ENCODE assay signal across 16 mouse cellular contexts in the genomic region with DNA sequence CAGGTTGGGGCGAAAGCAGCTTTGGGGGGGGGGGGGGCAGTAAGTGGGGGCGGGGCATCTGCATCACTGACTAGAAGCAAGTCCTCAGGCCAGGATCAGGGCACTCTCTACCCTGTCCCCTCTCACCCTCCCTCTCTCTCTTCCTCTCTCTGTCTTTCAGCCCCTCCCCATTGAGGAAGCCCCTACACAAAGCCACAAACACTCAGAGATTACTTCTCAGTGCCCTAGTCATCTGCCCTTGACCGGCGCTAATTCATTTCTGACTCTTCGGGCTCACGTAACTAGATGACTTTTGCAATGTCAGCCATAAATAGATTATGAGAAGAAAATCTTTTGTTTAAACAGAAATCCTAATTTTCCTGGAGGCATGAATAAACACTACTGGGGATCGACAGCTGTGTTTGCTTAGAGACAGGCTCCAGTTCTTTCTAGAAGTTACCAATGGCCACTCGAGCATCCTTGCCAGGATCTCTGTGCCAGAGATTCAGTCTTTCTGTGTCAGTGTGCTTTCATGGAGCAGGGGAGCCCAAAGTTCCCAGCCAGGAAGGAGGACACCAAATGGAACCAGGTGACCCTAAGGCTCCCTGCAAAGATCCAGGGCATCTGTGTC. TPM values are rescaled to one million over a fixed set of nuclear protein-coding genes. Genes with fewer than 3 reads are reported as not detected.
A peak's percentile ranks its signal among the peaks of the same experiment; 100 is the strongest.
DNase-seq lines count a peak whose midpoint lies in the region; ATAC-seq lines count a peak whose summit lies in the region.
"Had no signal": no experiment of that assay in that cellular context is flagged by ENCODE, and none has a peak within 500 bp of the region (broad histone marks: within the 10 kb centered on the region; RNA-seq: fewer than 3 reads in every experiment).

No protein-coding gene starts in this region.

- H3K27ac ChIP-seq in midbrain, embryonic 13.5 days, result no peak overlapping the region
- no peak overlapping the region for H3K27ac ChIP-seq in midbrain, embryonic 14.5 days (replicated peaks; ENCODE audit: low read depth, low read length)
- H3K27ac ChIP-seq: embryonic facial prominence, embryonic 12.5 days; forebrain, embryonic 12.5 days; heart, embryonic 15.5 days; hindbrain, embryonic 15.5 days; layer of hippocampus, adult 2 months had no signal

- no peak overlapping the region for H3K9ac ChIP-seq in midbrain, embryonic 13.5 days (replicated peaks)
- H3K9ac ChIP-seq in midbrain, embryonic 14.5 days (replicated peaks; ENCODE audit: low read length), result no peak overlapping the region
- H3K9ac ChIP-seq: embryonic facial prominence, embryonic 12.5 days; forebrain, embryonic 12.5 days; heart, embryonic 15.5 days; hindbrain, embryonic 15.5 days had no signal

- DNase-seq in adrenal gland, postnatal 36 days, result peak; percentile 16 to 34
- DNase-seq in adrenal gland, adult 8-10 months, result no peak
- no peak for DNase-seq in midbrain, embryonic 14.5 days
- peak; percentile 32 to 62 for DNase-seq in lung, postnatal 4 days
- DNase-seq in embryo, embryonic 10.5 days (ENCODE audit: low spot score), result no peak
- DNase-seq: cerebellum, adult 9-11 months; heart, postnatal 4 days; thymus, adult 18-20 months; thymus, postnatal 36 days had no signal

- H3K4me3 ChIP-seq in midbrain, embryonic 13.5 days (replicated peaks), result no peak overlapping the region
- H3K4me3 ChIP-seq in midbrain, embryonic 14.5 days (replicated peaks; ENCODE audit: low read depth, low read length), result no peak overlapping the region
- H3K4me3 ChIP-seq: embryonic facial prominence, embryonic 12.5 days; forebrain, embryonic 12.5 days; heart, embryonic 15.5 days; hindbrain, embryonic 15.5 days; layer of hippocampus, adult 2 months had no signal

- no peaks in the 10 kb centered on the region for H3K4me1 ChIP-seq in midbrain, embryonic 13.5 days (replicated peaks)
- no peaks in the 10 kb centered on the region for H3K4me1 ChIP-seq in midbrain, embryonic 14.5 days (ENCODE audit: control insufficient read depth, insufficient read depth, low read length)
- H3K4me1 ChIP-seq: forebrain, embryonic 12.5 days; heart, embryonic 15.5 days; hindbrain, embryonic 15.5 days had no signal

- H3K27me3 ChIP-seq in midbrain, embryonic 13.5 days, result no peaks in the 10 kb centered on the region
- H3K27me3 ChIP-seq in midbrain, embryonic 14.5 days (ENCODE audit: control insufficient read depth, insufficient read depth, low read length), result no peaks in the 10 kb centered on the region
- H3K27me3 ChIP-seq: embryonic facial prominence, embryonic 12.5 days; hindbrain, embryonic 15.5 days had no signal

- no peaks in the 10 kb centered on the region for H3K36me3 ChIP-seq in midbrain, embryonic 13.5 days
- no peaks in the 10 kb centered on the region for H3K36me3 ChIP-seq in midbrain, embryonic 14.5 days (ENCODE audit: control insufficient read depth, insufficient read depth, low read length)
- H3K36me3 ChIP-seq: embryonic facial prominence, embryonic 12.5 days; forebrain, embryonic 12.5 days; heart, embryonic 15.5 days; hindbrain, embryonic 15.5 days had no signal

- ATAC-seq in midbrain, embryonic 13.5 days, result 0 out of 2 replicates have a peak, but pooled peaks have one; percentile 37
- ATAC-seq in midbrain, embryonic 14.5 days (ENCODE audit: low FRiP score, low TSS enrichment), result no peak
- ATAC-seq in activated CD4-positive, CD25-positive, alpha-beta regulatory T cell, adult 4 months, result no peak

- 68% methylated on average over 8 of the region's 8 CpGs for WGBS in midbrain, embryonic 13.5 days
- WGBS in midbrain, embryonic 14.5 days, result 73% methylated on average over 8 of the region's 8 CpGs

- H3K4me2 ChIP-seq in midbrain, embryonic 13.5 days (replicated peaks), result no peak overlapping the region
- H3K4me2 ChIP-seq in midbrain, embryonic 14.5 days (ENCODE audit: low read length), result no peak overlapping the region
- H3K4me2 ChIP-seq: embryonic facial prominence, embryonic 12.5 days; forebrain, embryonic 12.5 days; heart, embryonic 15.5 days; hindbrain, embryonic 15.5 days had no signal

- no peaks in the 10 kb centered on the region for H3K9me3 ChIP-seq in midbrain, embryonic 13.5 days
- no peaks in the 10 kb centered on the region for H3K9me3 ChIP-seq in midbrain, embryonic 14.5 days (ENCODE audit: control insufficient read depth, low read length)
- H3K9me3 ChIP-seq: embryonic facial prominence, embryonic 12.5 days; forebrain, embryonic 12.5 days; heart, embryonic 15.5 days; hindbrain, embryonic 15.5 days had no signal

RNA-seq across cellular contexts. Expression of a gene that starts 16.5 kb away (rescaled TPM):
- total RNA-seq in adrenal gland, postnatal 36 days (2021), result 100 to 1,000 TPM; 199 to 210 TPM
- 100 to 1,000 TPM; 183 to 208 (median 201) TPM for total RNA-seq in adrenal gland, adult 8-10 months (2022)
- polyA plus RNA-seq in midbrain, embryonic 13.5 days (2015; fragmentation: Nextera tagmentation; extraction: Ambion mirVana), result 582 and 588 TPM in 2 replicates
- polyA plus RNA-seq in midbrain, embryonic 14.5 days (2014; fragmentation: Nextera tagmentation; extraction: Ambion mirVana), result 693 and 850 TPM in 2 replicates
- polyA plus RNA-seq in activated CD4-positive, CD25-positive, alpha-beta regulatory T cell, adult 4 months (2017; shearing (Covaris generic)), result 100 to 1,000 TPM; 201 to 231 TPM

RNA-seq across cellular contexts. Expression of a gene that starts 33.9 kb away (rescaled TPM):
- 10 to 100 TPM; 42.2 to 57.9 TPM for total RNA-seq in adrenal gland, postnatal 36 days (2021)
- 10 to 100 TPM; 46.6 to 60.5 (median 54.6) TPM for total RNA-seq in adrenal gland, adult 8-10 months (2022)
- 11.8 and 13.8 TPM in 2 replicates for polyA plus RNA-seq in midbrain, embryonic 13.5 days (2015; fragmentation: Nextera tagmentation; extraction: Ambion mirVana)
- 17.6 and 19.4 TPM in 2 replicates for polyA plus RNA-seq in midbrain, embryonic 14.5 days (2014; fragmentation: Nextera tagmentation; extraction: Ambion mirVana)
- polyA plus RNA-seq in activated CD4-positive, CD25-positive, alpha-beta regulatory T cell, adult 4 months (2017; shearing (Covaris generic)), result 1 to 10 TPM; 4.2 to 6.4 TPM

Comparison
In these comparisons a context has a peak if more than half of its experiments do, and no peak if none do; other contexts are left out.
1. DNase-seq: peak in adrenal gland, postnatal 36 days (2 of 2) and lung, postnatal 4 days (2 of 2); none in adrenal gland, adult 8-10 months (single experiment), midbrain, embryonic 14.5 days (single experiment) and embryo, embryonic 10.5 days (single experiment).